Mouse (Mus musculus) gastrocnemius, adult 8-10 months (tissue): ENCODE results near the gene Dmpk. TPM values are rescaled to one million over a fixed set of nuclear protein-coding genes. Genes with fewer than 3 reads are reported as not detected.
"Not testable (repeated sequence)": the region's sequence is repeated elsewhere in the genome, so short reads cannot be mapped to it uniquely, and the experiment has no call there.

Source experiments
- DNase-seq, 2 experiments: peaks; one replicate each; pipeline ENCODE4 v3.0.0; 2022; ENCODE audit warnings: low spot score in 2 of 2
- total RNA-seq, 4 experiments: library from RNA; stranded (reverse); gene quantifications; 2 replicates each; pipeline ENCODE4 v1.2.4; 2022

Dmpk gene
- 100 to 1,000 TPM; 235 to 255 (median 240) TPM for total RNA-seq

- peak; percentile 39 to 54 for DNase-seq
Measured at GRCm38 (mm10) chr7:19083701-19084100, at the start of gene Dmpk. Gene Dmpk (plus strand): TSS chr7:19083849.

DNA sequence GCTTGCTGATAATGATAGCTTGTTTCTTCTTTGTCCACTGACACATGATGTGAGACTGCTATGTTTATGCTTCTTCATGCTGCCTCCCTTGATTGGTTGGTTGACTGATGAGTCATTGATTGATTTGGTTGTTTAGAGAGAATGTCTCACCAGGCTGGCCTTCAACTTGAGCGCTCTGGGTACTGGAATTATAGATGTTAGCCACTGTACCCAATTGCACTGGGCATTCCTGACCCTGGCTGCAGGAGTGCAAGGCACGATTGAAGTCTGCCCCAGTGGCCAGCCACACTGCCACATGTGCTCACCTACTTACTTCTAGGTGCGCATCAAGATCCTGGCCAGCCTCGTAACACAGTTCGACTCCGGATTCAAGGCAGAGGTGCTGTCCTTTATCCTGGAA, 39.0 kb upstream of the Dmpk start:
- DNase-seq = no peak

DNA sequence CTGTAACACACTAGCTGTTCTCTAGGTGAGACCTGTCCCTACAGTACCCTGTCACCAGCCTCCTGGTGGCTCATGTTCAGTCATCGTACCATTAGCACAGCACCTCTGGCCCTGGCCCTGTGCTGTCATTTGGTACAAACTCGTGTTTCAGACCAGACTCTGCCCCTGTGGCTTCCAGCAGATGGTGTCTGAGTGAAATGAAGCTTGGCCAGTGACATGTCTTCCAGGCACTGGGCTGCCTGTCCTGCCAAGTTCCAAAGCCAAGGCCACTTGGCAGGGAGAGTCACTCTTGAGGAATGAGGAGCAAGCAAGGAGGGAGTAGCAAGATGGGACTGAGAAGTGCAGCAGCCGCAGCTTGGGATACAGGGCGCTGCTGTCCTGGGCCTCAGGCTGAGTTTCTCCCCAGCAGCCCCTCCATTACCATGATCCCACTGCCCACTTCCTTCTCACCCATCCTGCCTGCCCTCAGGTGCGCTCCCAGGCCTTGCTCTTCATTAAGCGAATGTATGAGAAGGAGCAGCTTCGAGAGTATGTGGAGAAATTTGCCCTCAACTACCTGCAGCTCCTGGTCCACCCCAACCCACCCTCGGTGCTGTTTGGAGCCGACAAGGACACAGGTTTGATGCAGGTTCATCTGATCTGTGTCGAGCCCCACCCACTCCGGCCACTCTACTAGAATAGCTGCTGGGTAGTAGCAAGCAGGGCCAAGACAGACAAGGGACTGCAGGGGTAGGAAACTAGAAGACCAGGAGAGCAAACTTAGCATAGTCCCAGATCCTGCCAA, 37.2 kb upstream of the Dmpk start:
- peak; percentile 69 to 78 for DNase-seq

DNA sequence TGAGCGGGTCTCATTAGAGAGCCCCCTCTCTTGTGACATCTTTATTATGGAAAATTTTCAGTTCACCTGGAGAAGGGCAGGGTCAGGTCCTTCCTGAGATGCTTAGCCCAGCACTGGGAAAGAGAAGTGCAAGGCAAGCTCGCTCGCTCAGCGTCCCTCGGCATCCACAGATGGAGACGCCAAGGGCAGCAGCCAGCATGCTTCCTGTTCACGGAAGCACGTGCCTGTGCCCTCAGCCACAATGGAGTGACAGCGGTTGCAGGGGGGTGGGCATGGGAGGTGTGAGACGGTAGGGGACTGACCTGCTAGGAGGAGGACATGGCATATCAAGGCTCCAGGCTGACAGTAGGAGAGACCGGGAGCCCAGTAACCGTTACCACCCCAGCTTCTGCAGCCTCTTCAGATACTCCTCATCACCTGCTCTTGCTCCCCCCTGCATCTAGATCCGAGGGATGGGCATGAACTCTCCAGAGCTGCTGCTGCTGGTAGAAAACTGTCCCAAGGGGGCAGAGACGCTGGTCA, 35.6 kb upstream of the Dmpk start:
- no peak for DNase-seq

- DNase-seq = no peak
Measured at GRCm38 (mm10) chr7:19049252-19049651, 34.4 kb upstream of the Dmpk start.

DNA sequence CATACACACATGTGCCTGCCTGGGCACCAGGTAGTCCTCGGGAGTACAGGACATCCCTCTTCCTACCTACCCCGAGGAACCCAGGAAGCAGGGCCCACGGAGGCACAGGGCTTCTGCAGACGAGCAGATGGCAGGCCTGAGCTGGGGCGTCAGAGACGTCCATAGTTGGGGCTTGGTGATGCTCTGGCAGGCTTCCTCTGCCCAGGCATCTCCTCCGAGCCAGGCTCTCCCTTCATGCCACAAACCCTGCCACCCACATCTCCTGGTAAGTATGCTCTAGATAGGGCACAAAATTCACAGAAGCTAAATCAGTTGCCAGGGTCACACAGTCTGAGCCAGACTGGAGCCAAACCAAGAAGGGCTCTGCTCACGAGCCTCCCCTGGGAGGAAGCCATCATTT, 33.5 kb upstream of the Dmpk start:
- DNase-seq = no peak

DNA sequence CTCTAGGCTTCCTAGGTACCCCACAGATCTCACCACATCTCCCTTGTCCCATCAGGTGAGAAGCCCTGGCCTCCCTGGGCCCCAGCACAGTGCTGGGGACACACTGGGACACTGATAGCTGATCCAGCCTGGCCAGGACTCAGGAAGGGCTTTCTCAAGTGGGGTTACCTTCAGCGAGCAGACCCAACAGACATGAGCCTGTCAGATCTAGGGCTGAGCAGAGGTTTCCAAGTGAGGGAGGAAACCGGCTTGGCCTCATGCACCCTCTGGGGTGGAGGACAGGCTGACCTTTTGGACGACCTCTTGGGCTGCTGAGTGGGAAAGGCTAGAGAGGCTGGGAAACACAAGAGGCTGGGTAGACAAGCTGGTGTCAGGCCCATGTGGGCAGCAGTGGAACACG, 32.5 kb upstream of the Dmpk start:
- no peak for DNase-seq

GRCm38 (mm10) chr7:19052345-19053135, 31.1 kb upstream of the Dmpk start:
- DNase-seq = peak; percentile 70 to 72

DNA sequence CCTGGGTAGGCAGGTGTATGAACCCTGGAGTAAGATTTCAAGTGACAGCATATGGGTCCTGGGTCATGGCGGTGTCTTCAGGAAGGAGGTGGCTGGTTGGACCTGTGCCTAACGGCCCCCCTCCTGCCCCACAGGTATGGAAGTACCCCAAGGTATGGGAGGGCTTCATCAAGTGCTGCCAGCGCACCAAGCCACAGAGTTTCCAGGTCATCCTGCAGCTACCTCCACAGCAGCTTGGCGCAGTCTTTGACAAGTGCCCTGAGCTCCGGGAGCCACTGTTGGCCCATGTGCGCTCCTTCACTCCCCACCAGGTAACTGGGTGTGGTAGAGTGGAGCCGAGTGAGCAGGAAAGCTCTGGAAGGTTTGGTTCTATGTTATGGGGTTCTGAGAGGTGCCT, 30.5 kb upstream of the Dmpk start:
- DNase-seq = no peak

GRCm38 (mm10) chr7:19054047-19054776, 29.4 kb upstream of the Dmpk start, which contains the start of gene Rsph6a:
Gene Rsph6a (plus strand): TSS chr7:19054690.
- no peak for DNase-seq

- no peak for DNase-seq
Measured at GRCm38 (mm10) chr7:19054777-19055076, 28.9 kb upstream of the Dmpk start.

DNA sequence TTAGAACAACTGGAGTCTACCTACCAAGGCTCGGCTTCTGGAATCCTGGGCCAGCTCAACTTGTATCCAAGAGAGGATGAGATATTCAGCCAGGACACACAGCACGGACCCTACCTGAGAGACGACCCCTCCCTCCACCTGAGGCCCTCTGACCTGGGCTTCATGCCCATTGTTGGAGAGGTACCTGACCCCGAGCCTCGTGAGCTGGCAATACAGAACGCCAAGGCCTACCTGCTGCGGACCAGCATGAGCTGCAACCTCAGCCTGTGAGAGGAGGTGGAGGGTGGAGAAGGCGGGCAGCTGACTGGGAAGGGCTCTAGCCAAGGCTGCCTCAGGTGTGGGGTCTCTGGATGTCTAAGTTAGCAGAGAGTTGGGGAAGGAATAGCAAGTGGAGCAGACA, 28.5 kb upstream of the Dmpk start:
- no peak for DNase-seq

DNA sequence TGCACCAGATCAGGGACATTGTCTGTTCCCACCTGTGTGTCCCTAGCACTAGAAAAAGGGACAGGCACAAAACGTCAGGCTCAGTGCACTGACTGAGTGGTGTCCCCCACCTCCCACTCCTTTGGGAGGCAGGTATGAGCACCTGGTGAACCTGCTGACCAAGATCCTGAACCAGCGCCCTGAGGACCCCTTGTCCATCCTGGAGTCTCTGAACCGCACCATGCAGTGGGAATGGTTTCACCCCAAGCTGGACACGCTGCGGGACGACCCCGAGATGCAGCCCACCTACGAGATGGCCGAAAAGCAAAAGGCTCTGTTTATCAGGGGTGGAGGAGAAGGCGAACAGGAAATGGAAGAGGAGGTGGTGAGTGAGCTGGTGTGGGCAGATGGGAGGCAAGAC, 26.2 kb upstream of the Dmpk start:
- DNase-seq = no peak

- DNase-seq = no peak
Measured at GRCm38 (mm10) chr7:19065896-19066295, 17.8 kb upstream of the Dmpk start.

GRCm38 (mm10) chr7:19067063-19067462, 16.6 kb upstream of the Dmpk start:
- no peak for DNase-seq

DNA sequence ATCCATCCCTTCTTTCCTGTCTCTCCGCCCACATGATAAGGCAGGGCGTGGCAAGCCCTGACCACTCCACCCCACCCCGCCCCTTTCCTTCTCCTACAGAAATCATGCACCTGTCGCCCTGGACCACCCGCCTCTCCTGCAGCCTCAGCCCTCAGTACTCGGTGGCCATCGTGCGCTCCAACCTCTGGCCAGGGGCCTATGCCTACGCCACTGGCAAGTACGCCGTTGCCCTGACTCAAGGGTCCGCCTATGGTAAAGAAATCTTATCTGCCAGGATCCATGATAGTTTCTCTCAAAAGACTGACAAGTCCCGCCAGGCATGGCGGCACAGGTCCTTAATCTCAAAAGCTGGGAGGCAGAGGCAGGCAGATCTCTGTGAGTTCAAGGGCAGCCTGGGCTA, 15.7 kb upstream of the Dmpk start:
- no peak for DNase-seq

- peak in 1 of 2 experiments; percentile 58 for DNase-seq
Measured at GRCm38 (mm10) chr7:19068707-19069106, 14.9 kb upstream of the Dmpk start.

DNA sequence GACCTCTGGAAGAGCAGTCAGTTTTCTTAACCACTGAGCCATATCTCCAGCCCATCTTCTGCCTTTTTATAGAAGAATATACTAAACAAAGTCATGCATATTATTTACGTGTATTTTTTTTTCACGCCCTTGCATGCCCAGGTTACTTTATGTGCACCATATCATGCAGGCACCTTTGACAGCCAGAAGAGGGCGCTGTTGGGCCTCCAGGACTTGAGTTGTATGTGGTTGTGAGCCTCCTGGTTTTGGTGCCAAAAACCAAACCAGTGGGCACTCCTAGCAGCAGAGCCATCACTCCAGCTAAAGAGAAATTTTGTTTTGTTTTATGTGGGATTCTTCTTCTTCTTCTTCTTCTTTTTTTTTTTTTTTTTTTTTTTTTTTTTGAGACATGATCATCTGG, 14.1 kb upstream of the Dmpk start:
- DNase-seq = no peak

DNA sequence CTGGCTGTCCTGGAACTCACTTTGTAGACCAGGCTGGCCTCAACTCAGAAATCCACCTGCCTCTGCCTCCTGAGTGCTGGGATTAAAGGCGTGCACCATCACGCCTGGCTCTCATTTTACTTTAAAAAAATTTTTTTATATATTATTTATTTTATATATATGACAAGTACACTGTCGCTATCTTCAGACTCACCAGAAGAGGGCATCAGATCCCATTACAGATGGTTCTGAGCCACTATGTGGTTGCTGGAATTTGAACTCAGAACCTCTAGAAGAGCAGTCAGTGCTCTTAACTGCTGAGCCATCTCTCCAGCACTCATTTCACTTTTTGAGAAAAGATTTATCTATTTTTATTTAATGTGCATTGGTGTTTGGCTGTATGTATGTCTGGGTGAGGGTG, 12.6 kb upstream of the Dmpk start:
- DNase-seq = not testable (repeated sequence)

DNA sequence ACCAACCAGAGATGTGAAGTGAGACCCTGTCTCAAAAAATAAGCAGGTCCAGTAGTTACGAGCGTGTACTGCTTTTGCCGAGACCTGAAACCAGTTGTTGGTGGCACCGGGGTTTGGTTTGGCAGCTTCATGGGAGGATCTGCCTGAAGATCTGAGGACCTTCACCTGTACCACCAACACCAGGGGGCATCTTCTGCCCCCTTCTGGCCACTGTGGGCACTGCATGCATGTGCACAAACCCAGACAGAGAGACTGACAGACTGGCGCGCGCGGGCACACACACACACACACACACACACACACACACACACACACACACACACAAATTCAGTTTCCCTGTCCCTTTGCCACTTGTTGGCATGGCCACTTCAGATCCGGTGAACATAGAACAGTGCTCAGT, 10.1 kb upstream of the Dmpk start:
- DNase-seq = no peak

GRCm38 (mm10) chr7:19074494-19074893, 9.2 kb upstream of the Dmpk start:
- no peak for DNase-seq

DNA sequence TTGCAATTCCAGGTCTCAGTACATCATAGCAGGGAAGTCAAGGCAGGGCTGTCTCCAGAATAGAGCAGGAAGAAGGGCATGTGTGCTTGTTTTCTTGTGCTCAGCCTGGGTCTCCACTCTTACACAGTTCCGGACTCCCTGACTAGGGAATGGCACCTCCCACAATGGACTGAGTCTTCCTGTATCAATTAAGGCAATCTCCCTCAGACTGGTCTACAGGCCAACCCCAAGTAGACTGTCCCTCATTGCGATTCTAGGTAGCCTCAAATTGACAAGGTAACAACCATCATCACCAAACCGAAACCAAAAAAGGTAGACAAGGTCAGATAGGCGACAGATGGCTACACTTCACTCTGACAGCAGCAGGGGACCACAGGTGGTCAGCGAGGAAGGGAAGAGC, 8.4 kb upstream of the Dmpk start:
- no peak for DNase-seq
